Mouse (Mus musculus) hindbrain, embryonic 13.5 days (tissue): ENCODE results near the gene Bhlhe40. TPM values are rescaled to one million over a fixed set of nuclear protein-coding genes. Genes with fewer than 3 reads are reported as not detected.

Source experiments
- ATAC-seq: fragments of 200-750 bp; cut with Nextera tagmentation; 2 replicates; pipeline ENCODE4 v1.8.0; 2017; ENCODE audit warnings: moderate TSS enrichment; ENCODE audit not compliant: low FRiP score
- H3K27ac ChIP-seq: fragments of 300-500 bp; sonication (generic); 2 replicates; pipeline ENCODE4 v1.5.1; 2015; ENCODE audit warnings: inconsistent platforms, mild to moderate bottlenecking, moderate library complexity
- H3K27me3 ChIP-seq: fragments of 300-500 bp; sonication (generic); 2 replicates; pipeline ENCODE4 v1.6.1; 2015; ENCODE audit warnings: mild to moderate bottlenecking, inconsistent platforms
- H3K36me3 ChIP-seq: fragments of 300-500 bp; sonication (generic); 2 replicates; pipeline ENCODE4 v1.6.1; 2015; ENCODE audit warnings: mild to moderate bottlenecking, inconsistent platforms
- H3K4me1 ChIP-seq: fragments of 300-500 bp; sonication (generic); replicated peaks from 2 replicates; pipeline ENCODE4 v1.6.1; 2015; ENCODE audit warnings: inconsistent platforms
- H3K4me2 ChIP-seq: fragments of 300-500 bp; sonication (generic); 2 replicates; pipeline ENCODE4 v1.6.1; 2015; ENCODE audit warnings: inconsistent platforms, mild to moderate bottlenecking, moderate library complexity
- H3K4me3 ChIP-seq: fragments of 300-500 bp; sonication (generic); 2 replicates; pipeline ENCODE4 v1.5.1; 2015; ENCODE audit warnings: mild to moderate bottlenecking, inconsistent platforms
- H3K9ac ChIP-seq: fragments of 300-500 bp; sonication (generic); 2 replicates; pipeline ENCODE4 v1.6.1; 2015; ENCODE audit warnings: mild to moderate bottlenecking, inconsistent platforms
- H3K9me3 ChIP-seq: fragments of 300-500 bp; sonication (generic); 2 replicates; pipeline ENCODE4 v1.6.1; 2016; ENCODE audit warnings: inconsistent platforms
- WGBS: fragments of 180-500 bp; shearing (Covaris S2); methylation state at CpG from one replicate; pipeline ENCODE4 v1.1.7; 2015; 5-methylcytosine and 5-hydroxymethylcytosine counted together
- polyA plus RNA-seq: library from polyadenylated mRNA; unstranded; fragments of >200 nt; fragmentation: Nextera tagmentation; extraction: Ambion mirVana; gene quantifications from 2 replicates; pipeline ENCODE4 v1.2.1, GENCODE M21; 2015

Bhlhe40 gene
- polyA plus RNA-seq, 1 experiment from 2014 or later, result 3.0 TPM

- no peak for ATAC-seq
- Histone ChIP-seq H3K4me1 (peaks cover 15% of the 10 kb centered on the region), H3K36me3 (no peaks in the 10 kb centered on the region), H3K27ac (no peak overlapping the region), H3K9ac (no peak overlapping the region), H3K27me3 (peaks cover 4% of the 10 kb centered on the region; the same call in 1 of the 2 replicates), H3K4me3 (no peak overlapping the region), H3K4me2 (no peak overlapping the region), H3K9me3 (no peaks in the 10 kb centered on the region)
Observed at GRCm38 (mm10) chr6:108712148-108712547, 51.7 kb downstream of the Bhlhe40 start.

- H3K4me1 ChIP-seq, result peaks cover 15% of the 10 kb centered on the region
- peaks cover 3% of the 10 kb centered on the region; the same call in 1 of the 2 replicates for H3K27me3 ChIP-seq
- H3K36me3 ChIP-seq, result no peaks in the 10 kb centered on the region
- H3K9ac ChIP-seq, result no peak overlapping the region
- H3K4me2 ChIP-seq, result no peak overlapping the region
- H3K9me3 ChIP-seq, result no peaks in the 10 kb centered on the region
- WGBS, result 66% methylated on average over 7 of the region's 7 CpGs
- no peak overlapping the region for H3K4me3 ChIP-seq
- no peak overlapping the region for H3K27ac ChIP-seq
- no peak for ATAC-seq
Observed at GRCm38 (mm10) chr6:108713175-108713974, 52.9 kb downstream of the Bhlhe40 start.

Other genes with a start within 250 kb of the Bhlhe40 start
- gene Arl8b, start 122.5 kb downstream of the Bhlhe40 start, polyA plus RNA-seq, result 96.1 and 98.2 TPM in 2 replicates
- gene Edem1, start 168.0 kb downstream of the Bhlhe40 start, polyA plus RNA-seq, result 6.0 and 6.5 TPM in 2 replicates